Mouse (Mus musculus): ENCODE data around the gene Htatsf1. TPM values are rescaled to one million over a fixed set of nuclear protein-coding genes. Genes with fewer than 3 reads are reported as not detected.

The Htatsf1 gene
- total RNA-seq, 1 experiment = 20.7 TPM

DNA sequence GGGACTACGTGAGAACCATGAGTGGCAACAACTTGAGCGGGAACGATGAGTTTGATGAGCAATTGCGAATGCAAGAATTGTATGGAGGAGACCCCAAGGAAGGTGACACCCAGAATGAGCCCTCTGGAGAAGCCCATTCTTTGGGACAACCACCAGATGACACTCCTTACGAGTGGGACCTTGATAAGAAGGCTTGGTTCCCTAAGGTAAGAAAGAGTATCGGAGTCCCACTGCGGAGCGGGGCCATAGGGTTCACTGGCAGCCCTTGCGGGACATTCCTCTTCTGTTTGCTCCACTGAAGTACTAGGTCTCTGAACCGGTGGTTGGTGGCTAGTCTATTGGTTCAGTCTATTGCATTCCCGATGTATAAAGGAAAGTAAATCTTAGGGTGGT is 606 bp downstream of the Htatsf1 start:
- no peaks in the 10 kb centered on the region for H3K9me3 ChIP-seq (ENCODE audit: control insufficient read depth, insufficient read depth, low read depth, low read length)
- in situ Hi-C loops (cut with MboI; ENCODE audit: low sequenced_read_pairs in 2 of 2, unreplicated experiment in 2 of 2) = no loop called here
- H3K27ac ChIP-seq (ENCODE audit: insufficient read depth, low read depth, low read length, poor library complexity, severe bottlenecking) = no peak overlapping the region
- H3K9ac ChIP-seq (ENCODE audit: insufficient read depth, low read depth, low read length, poor library complexity, severe bottlenecking) = peak overlapping the region; percentile 84
- no peak for DNase-seq (ENCODE audit: low read depth, low spot score)
- peak overlapping the region; percentile 81 to 96 for H3K4me3 ChIP-seq (ENCODE audit: insufficient read depth in 1 of 2, low read depth in 1 of 2, low read length in 2 of 2, poor library complexity in 1 of 2, severe bottlenecking in 1 of 2)
- H3K36me3 ChIP-seq (ENCODE audit: control insufficient read depth, insufficient read depth, low read length, poor library complexity, severe bottlenecking) = no peaks in the 10 kb centered on the region
- H3K4me1 ChIP-seq (ENCODE audit: control insufficient read depth in 2 of 2, insufficient read depth in 2 of 2, low read length in 2 of 2, poor library complexity in 1 of 2) = no peaks in the 10 kb centered on the region
- TF ChIP-seq CHD2 (IDR thresholded peaks at IDR 0.05; ENCODE audit: low read depth, low read length) (no peak), HCFC1 (IDR thresholded peaks at IDR 0.05; ENCODE audit: borderline replicate concordance, insufficient read depth, low read length) (no peak), ZC3H11A (IDR thresholded peaks at IDR 0.05; ENCODE audit: borderline replicate concordance, low read depth, low read length) (no peak), ZNF384 (IDR thresholded peaks at IDR 0.05; ENCODE audit: low read depth, low read length) (no peak), MAFK (IDR thresholded peaks at IDR 0.05; ENCODE audit: insufficient read depth, low read depth, low read length) (no peak)

DNA sequence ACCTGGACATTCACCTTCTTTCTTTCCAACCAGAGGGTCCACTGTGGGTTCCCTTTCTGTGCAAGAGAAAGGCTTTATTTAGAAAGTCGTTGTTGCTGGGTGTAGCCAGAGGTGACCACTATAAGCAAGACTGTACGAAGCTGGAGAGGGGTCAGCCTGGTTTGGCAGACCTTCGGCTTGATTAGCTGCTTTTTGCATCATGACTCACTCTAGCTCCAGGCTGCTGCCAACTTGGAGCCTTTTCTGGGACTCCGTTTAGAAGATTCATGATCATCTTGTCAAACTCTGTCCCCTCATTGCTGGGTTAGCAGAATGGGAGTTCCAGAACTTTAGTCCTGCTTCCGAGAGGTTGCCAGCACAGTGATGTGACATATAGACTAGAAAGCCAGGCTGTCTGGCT is 28.1 kb downstream of the Htatsf1 start:
- TF ChIP-seq ZNF384 (IDR thresholded peaks at IDR 0.05; ENCODE audit: low read depth, low read length) (no peak), MAFK (IDR thresholded peaks at IDR 0.05; ENCODE audit: insufficient read depth, low read depth, low read length) (no peak), ZC3H11A (IDR thresholded peaks at IDR 0.05; ENCODE audit: borderline replicate concordance, low read depth, low read length) (no peak), HCFC1 (IDR thresholded peaks at IDR 0.05; ENCODE audit: borderline replicate concordance, insufficient read depth, low read length) (no peak), CHD2 (IDR thresholded peaks at IDR 0.05; ENCODE audit: low read depth, low read length) (no peak)
- in situ Hi-C loops (cut with MboI; ENCODE audit: low sequenced_read_pairs in 2 of 2, unreplicated experiment in 2 of 2) = no loop called here
- no peak for DNase-seq (ENCODE audit: low read depth, low spot score)

DNA sequence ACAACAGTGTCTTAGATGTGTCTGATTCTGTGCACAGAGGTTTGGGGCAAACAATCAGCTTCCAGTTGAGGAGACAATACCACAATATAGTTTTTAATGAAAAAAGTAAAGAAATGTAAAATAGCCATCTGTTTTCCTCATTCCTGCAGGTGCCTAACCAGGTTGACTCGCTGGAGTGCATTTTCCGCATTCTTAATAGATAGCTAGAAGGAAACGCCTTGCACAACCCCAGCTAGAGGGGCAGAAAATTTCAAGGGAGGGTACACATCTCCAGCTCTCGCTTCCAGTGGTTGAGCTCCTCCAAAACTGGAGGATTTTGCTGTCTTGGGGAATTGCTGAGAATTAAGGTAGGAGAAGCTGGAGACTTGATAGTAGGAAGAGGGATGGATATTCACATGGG is 34.4 kb downstream of the Htatsf1 start, which contains the start of gene Vgll1:
Gene Vgll1, plus strand, starts transcription at position 301 of the 400 bp plus-strand sequence.
- H3K4me1 ChIP-seq (ENCODE audit: control insufficient read depth in 2 of 2, insufficient read depth in 2 of 2, low read length in 2 of 2, poor library complexity in 1 of 2) = no peaks in the 10 kb centered on the region
- no peak within 1 kb of the TSS for H3K27ac ChIP-seq (ENCODE audit: insufficient read depth, low read depth, low read length, poor library complexity, severe bottlenecking)
- H3K36me3 ChIP-seq (ENCODE audit: control insufficient read depth, insufficient read depth, low read length, poor library complexity, severe bottlenecking) = no peaks in the 10 kb centered on the region
- H3K4me3 ChIP-seq (ENCODE audit: insufficient read depth in 1 of 2, low read depth in 1 of 2, low read length in 2 of 2, poor library complexity in 1 of 2, severe bottlenecking in 1 of 2) = no peak within 1 kb of the TSS
- in situ Hi-C loops (cut with MboI; ENCODE audit: low sequenced_read_pairs in 2 of 2, unreplicated experiment in 2 of 2) = no loop called here
- TF ChIP-seq ZNF384 (IDR thresholded peaks at IDR 0.05; ENCODE audit: low read depth, low read length) (no peak), MAFK (IDR thresholded peaks at IDR 0.05; ENCODE audit: insufficient read depth, low read depth, low read length) (no peak), ZC3H11A (IDR thresholded peaks at IDR 0.05; ENCODE audit: borderline replicate concordance, low read depth, low read length) (no peak), HCFC1 (IDR thresholded peaks at IDR 0.05; ENCODE audit: borderline replicate concordance, insufficient read depth, low read length) (no peak)
- no peaks in the 10 kb centered on the region for H3K9me3 ChIP-seq (ENCODE audit: control insufficient read depth, insufficient read depth, low read depth, low read length)
- no peak for DNase-seq (ENCODE audit: low read depth, low spot score)
- H3K9ac ChIP-seq (ENCODE audit: insufficient read depth, low read depth, low read length, poor library complexity, severe bottlenecking) = no peak within 1 kb of the TSS

More for the DNA sequence above, 28.1 kb downstream of the Htatsf1 start:
- no peaks in the 10 kb centered on the region for H3K4me1 ChIP-seq (ENCODE audit: control insufficient read depth in 2 of 2, insufficient read depth in 2 of 2, low read length in 2 of 2, poor library complexity in 1 of 2)
- H3K27ac ChIP-seq (ENCODE audit: insufficient read depth, low read depth, low read length, poor library complexity, severe bottlenecking) = no peak overlapping the region
- H3K9me3 ChIP-seq (ENCODE audit: control insufficient read depth, insufficient read depth, low read depth, low read length) = no peaks in the 10 kb centered on the region
- no peaks in the 10 kb centered on the region for H3K36me3 ChIP-seq (ENCODE audit: control insufficient read depth, insufficient read depth, low read length, poor library complexity, severe bottlenecking)
- no peak overlapping the region for H3K4me3 ChIP-seq (ENCODE audit: insufficient read depth in 1 of 2, low read depth in 1 of 2, low read length in 2 of 2, poor library complexity in 1 of 2, severe bottlenecking in 1 of 2)
- no peak overlapping the region for H3K9ac ChIP-seq (ENCODE audit: insufficient read depth, low read depth, low read length, poor library complexity, severe bottlenecking)

DNA sequence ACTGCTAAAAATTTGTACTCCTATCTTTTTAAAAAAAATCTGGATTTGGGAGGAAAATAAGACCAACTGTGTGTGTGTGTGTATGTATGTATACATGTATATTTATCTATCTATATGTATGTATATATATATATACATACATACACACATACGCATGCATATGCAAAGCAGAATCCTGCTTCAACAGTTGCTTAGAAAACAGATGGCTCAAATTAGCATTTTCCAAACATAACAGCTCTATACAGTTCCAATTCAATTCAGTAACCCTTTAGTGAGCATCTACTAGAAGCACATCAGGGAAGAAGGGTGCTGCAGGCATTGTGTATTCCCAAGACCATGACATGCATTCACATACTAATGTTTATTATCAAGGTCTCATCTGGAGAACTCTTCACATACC is 50.0 kb downstream of the Htatsf1 start:
- Histone ChIP-seq H3K4me1 (ENCODE audit: control insufficient read depth in 2 of 2, insufficient read depth in 2 of 2, low read length in 2 of 2, poor library complexity in 1 of 2) (no peaks in the 10 kb centered on the region), H3K9ac (ENCODE audit: insufficient read depth, low read depth, low read length, poor library complexity, severe bottlenecking) (no peak overlapping the region), H3K9me3 (ENCODE audit: control insufficient read depth, insufficient read depth, low read depth, low read length) (no peaks in the 10 kb centered on the region), H3K27ac (ENCODE audit: insufficient read depth, low read depth, low read length, poor library complexity, severe bottlenecking) (no peak overlapping the region), H3K4me3 (ENCODE audit: insufficient read depth in 1 of 2, low read depth in 1 of 2, low read length in 2 of 2, poor library complexity in 1 of 2, severe bottlenecking in 1 of 2) (no peak overlapping the region), H3K36me3 (ENCODE audit: control insufficient read depth, insufficient read depth, low read length, poor library complexity, severe bottlenecking) (no peaks in the 10 kb centered on the region)
- TF ChIP-seq CHD2 (IDR thresholded peaks at IDR 0.05; ENCODE audit: low read depth, low read length) (no peak), MAFK (IDR thresholded peaks at IDR 0.05; ENCODE audit: insufficient read depth, low read depth, low read length) (no peak), HCFC1 (IDR thresholded peaks at IDR 0.05; ENCODE audit: borderline replicate concordance, insufficient read depth, low read length) (no peak), ZC3H11A (IDR thresholded peaks at IDR 0.05; ENCODE audit: borderline replicate concordance, low read depth, low read length) (no peak), ZNF384 (IDR thresholded peaks at IDR 0.05; ENCODE audit: low read depth, low read length) (no peak)
- no peak for DNase-seq (ENCODE audit: low read depth, low spot score)
- in situ Hi-C loops (cut with MboI; ENCODE audit: low sequenced_read_pairs in 2 of 2, unreplicated experiment in 2 of 2) = no loop called here

DNA sequence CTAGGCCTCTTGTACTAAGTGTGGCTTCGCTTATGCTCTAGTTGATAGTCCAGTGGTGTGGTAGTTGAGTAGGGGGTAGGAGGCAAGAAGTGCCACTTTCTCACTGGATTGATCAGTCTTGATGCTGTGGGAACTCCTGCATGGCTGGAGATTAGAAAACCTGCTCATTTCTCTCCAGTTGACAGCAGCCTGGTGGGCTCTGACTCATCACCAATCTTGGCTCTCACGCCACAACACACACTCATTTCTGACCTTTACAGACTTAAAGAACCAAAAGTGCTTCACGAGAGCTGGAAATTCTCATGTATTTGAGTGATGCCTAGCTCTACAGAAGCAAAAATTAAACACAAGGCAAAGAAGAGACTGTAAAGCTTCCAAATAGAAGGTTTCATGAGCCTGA is 53.6 kb downstream of the Htatsf1 start:
- no peaks in the 10 kb centered on the region for H3K36me3 ChIP-seq (ENCODE audit: control insufficient read depth, insufficient read depth, low read length, poor library complexity, severe bottlenecking)
- H3K9ac ChIP-seq (ENCODE audit: insufficient read depth, low read depth, low read length, poor library complexity, severe bottlenecking) = no peak overlapping the region
- H3K4me3 ChIP-seq (ENCODE audit: insufficient read depth in 1 of 2, low read depth in 1 of 2, low read length in 2 of 2, poor library complexity in 1 of 2, severe bottlenecking in 1 of 2) = no peak overlapping the region
- H3K4me1 ChIP-seq (ENCODE audit: control insufficient read depth in 2 of 2, insufficient read depth in 2 of 2, low read length in 2 of 2, poor library complexity in 1 of 2) = no peaks in the 10 kb centered on the region
- no peak overlapping the region for H3K27ac ChIP-seq (ENCODE audit: insufficient read depth, low read depth, low read length, poor library complexity, severe bottlenecking)
- TF ChIP-seq HCFC1 (IDR thresholded peaks at IDR 0.05; ENCODE audit: borderline replicate concordance, insufficient read depth, low read length) = no peak
- TF ChIP-seq CHD2 (IDR thresholded peaks at IDR 0.05; ENCODE audit: low read depth, low read length) = no peak
- no peak for TF ChIP-seq ZNF384 (IDR thresholded peaks at IDR 0.05; ENCODE audit: low read depth, low read length)
- no peak for TF ChIP-seq MAFK (IDR thresholded peaks at IDR 0.05; ENCODE audit: insufficient read depth, low read depth, low read length)
- no peak for TF ChIP-seq ZC3H11A (IDR thresholded peaks at IDR 0.05; ENCODE audit: borderline replicate concordance, low read depth, low read length)
- in situ Hi-C loops (cut with MboI; ENCODE audit: low sequenced_read_pairs in 2 of 2, unreplicated experiment in 2 of 2) = no loop called here
- no peaks in the 10 kb centered on the region for H3K9me3 ChIP-seq (ENCODE audit: control insufficient read depth, insufficient read depth, low read depth, low read length)
- no peak for DNase-seq (ENCODE audit: low read depth, low spot score)

Other genes starting within 250 kb of the Htatsf1 start
- 2.6 and 2.8 TPM in 2 replicates for gene Map7d3, start 231.3 kb upstream of the Htatsf1 start, total RNA-seq (2012; rRNA removed)
- under 0.01 TPM in 1 of 2 replicates, not detected in the other for gene Adgrg4, start 183.4 kb upstream of the Htatsf1 start, total RNA-seq (2012; rRNA removed)
- not detected in 2 replicates for gene Brs3, start 10.5 kb upstream of the Htatsf1 start, total RNA-seq (2012; rRNA removed)
- 0.37 and 1.2 TPM in 2 replicates for gene Vgll1, start 34.5 kb downstream of the Htatsf1 start, total RNA-seq (2012; rRNA removed)
- gene Cd40lg, start 158.6 kb downstream of the Htatsf1 start, total RNA-seq (2012; rRNA removed) = not detected in 2 replicates